Mouse (Mus musculus) forebrain, embryonic 16.5 days (tissue): ENCODE measurements at regions not wholly inside any gene's neighbourhood (a gene's known extent, or its start where the extent isn't known, plus 50 kb on each side); places are given as distances from the start of the nearest gene placed in this dataset.
A peak's percentile ranks its signal among the peaks of the same experiment; 100 is the strongest.

Experiments
- ATAC-seq: fragments of 200-750 bp; cut with Nextera tagmentation; 2 replicates; pipeline ENCODE4 v1.8.0; 2017; ENCODE audit warnings: mild to moderate bottlenecking, moderate library complexity
- H3K27ac ChIP-seq: fragments of 300-500 bp; sonication (generic); 2 replicates; pipeline ENCODE4 v1.5.1; 2014; ENCODE audit warnings: low read length, control low read depth
- H3K27me3 ChIP-seq: fragments of 300-500 bp; sonication (generic); replicated peaks from 2 replicates; pipeline ENCODE4 v1.6.1; 2014; ENCODE audit warnings: low read length; ENCODE audit not compliant: control insufficient read depth, insufficient read depth
- H3K36me3 ChIP-seq: fragments of 300-500 bp; sonication (generic); 2 replicates; pipeline ENCODE4 v1.6.1; 2014; ENCODE audit not compliant: control insufficient read depth, insufficient read depth
- H3K4me1 ChIP-seq: fragments of 300-500 bp; sonication (generic); replicated peaks from 2 replicates; pipeline ENCODE4 v1.6.1; 2014; ENCODE audit warnings: low read length; ENCODE audit not compliant: control insufficient read depth, insufficient read depth
- H3K4me2 ChIP-seq: fragments of 300-500 bp; sonication (generic); 2 replicates; pipeline ENCODE4 v1.6.1; 2014; ENCODE audit warnings: mild to moderate bottlenecking, low read length, control low read depth
- H3K4me3 ChIP-seq: fragments of 300-500 bp; sonication (generic); replicated peaks from 2 replicates; pipeline ENCODE4 v1.5.1; 2014; ENCODE audit warnings: mild to moderate bottlenecking, low read length, control low read depth
- H3K9ac ChIP-seq: fragments of 300-500 bp; sonication (generic); replicated peaks from 2 replicates; pipeline ENCODE4 v1.6.1; 2014; ENCODE audit warnings: low read depth, low read length, control low read depth
- H3K9me3 ChIP-seq: fragments of 300-500 bp; sonication (generic); 2 replicates; pipeline ENCODE4 v1.6.1; 2016; ENCODE audit warnings: low read length; ENCODE audit not compliant: control insufficient read depth
- WGBS: fragments of 180-500 bp; shearing (Covaris S2); extraction: QIAGEN DNeasy Blood & Tissue Kit; methylation state at CpG from one replicate; pipeline ENCODE4 v1.1.7; 2014; 5-methylcytosine and 5-hydroxymethylcytosine counted together

GRCm38 (mm10) chr11:90129793-90130624 is 57.5 kb upstream of the Gm45716 start:
- Histone ChIP-seq H3K4me2 (no peak overlapping the region), H3K4me3 (no peak overlapping the region), H3K9ac (no peak overlapping the region), H3K9me3 (no peaks in the 10 kb centered on the region), H3K4me1 (no peaks in the 10 kb centered on the region), H3K27me3 (no peaks in the 10 kb centered on the region), H3K36me3 (no peaks in the 10 kb centered on the region), H3K27ac (no peak overlapping the region)
- no peak for ATAC-seq
- 44% methylated on average over 12 of the region's 12 CpGs for whole genome bisulfite sequencing

GRCm38 (mm10) chr11:90130635-90131034 is 56.8 kb upstream of the Gm45716 start:
- no peaks in the 10 kb centered on the region for H3K27me3 ChIP-seq
- no peaks in the 10 kb centered on the region for H3K9me3 ChIP-seq
- no peak overlapping the region for H3K9ac ChIP-seq
- 13% methylated on average over 1 of the region's 1 CpGs for WGBS
- no peaks in the 10 kb centered on the region for H3K4me1 ChIP-seq
- no peak overlapping the region for H3K4me3 ChIP-seq
- H3K4me2 ChIP-seq = no peak overlapping the region
- H3K27ac ChIP-seq = no peak overlapping the region
- peak; percentile 63 for ATAC-seq
- no peaks in the 10 kb centered on the region for H3K36me3 ChIP-seq

- no peak overlapping the region for H3K4me3 ChIP-seq
- ATAC-seq = no peak
- no peaks in the 10 kb centered on the region for H3K9me3 ChIP-seq
- H3K27me3 ChIP-seq = no peaks in the 10 kb centered on the region
- no peak overlapping the region for H3K9ac ChIP-seq
- 55% methylated on average over 5 of the region's 5 CpGs for WGBS
- H3K4me1 ChIP-seq = no peaks in the 10 kb centered on the region
- no peak overlapping the region for H3K27ac ChIP-seq
- no peaks in the 10 kb centered on the region for H3K36me3 ChIP-seq
- H3K4me2 ChIP-seq = no peak overlapping the region
Measured at GRCm38 (mm10) chr11:90132579-90132978, 54.9 kb upstream of the Gm45716 start.

- H3K9me3 ChIP-seq = no peaks in the 10 kb centered on the region
- no peak overlapping the region for H3K4me3 ChIP-seq
- WGBS = 84% methylated on average over 7 of the region's 7 CpGs
- H3K4me1 ChIP-seq = no peaks in the 10 kb centered on the region
- H3K9ac ChIP-seq = no peak overlapping the region
- no peaks in the 10 kb centered on the region for H3K36me3 ChIP-seq
- H3K27me3 ChIP-seq = no peaks in the 10 kb centered on the region
- ATAC-seq = no peak
- H3K27ac ChIP-seq = no peak overlapping the region
- no peak overlapping the region for H3K4me2 ChIP-seq
Measured at GRCm38 (mm10) chr11:90136307-90136706, 51.2 kb upstream of the Gm45716 start.
